Mouse (Mus musculus): ENCODE results near the gene 4931409K22Rik. TPM values are rescaled to one million over a fixed set of nuclear protein-coding genes. Genes with fewer than 3 reads are reported as not detected.

4931409K22Rik gene
- polyA plus RNA-seq (2016; fragmentation: Nextera tagmentation; extraction: Ambion mirVana) = 0.10 TPM in 1 of 2 replicates, not detected in the other

DNA sequence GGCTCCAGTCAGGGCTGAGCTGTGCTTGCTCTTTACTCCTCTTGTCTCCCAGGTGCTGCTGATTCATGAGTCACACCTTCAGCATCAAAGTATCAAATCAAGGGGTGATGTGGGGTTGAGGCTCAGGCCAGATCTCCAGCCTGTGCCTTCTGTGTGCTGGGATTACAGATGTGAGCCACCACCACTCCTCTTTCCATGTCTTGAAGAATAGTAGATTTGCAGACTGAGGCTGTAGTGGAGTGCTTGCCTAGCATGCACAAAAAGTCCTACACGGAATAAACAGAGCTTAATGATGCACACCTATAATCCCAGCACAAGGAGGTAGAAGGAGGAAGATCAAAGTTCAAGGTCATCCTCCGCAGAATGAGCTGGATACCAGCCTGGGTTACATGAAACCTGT, at the start of gene 4931409K22Rik:
4931409K22Rik (minus strand) TSS at position 101 of the 400 bp plus-strand sequence.
- Histone ChIP-seq H3K36me3 (no peaks in the 10 kb centered on the region), H3K9me3 (no peaks in the 10 kb centered on the region), H3K27me3 (no peaks in the 10 kb centered on the region; the same call in 1 of the 2 replicates), H3K4me1 (peaks cover 20% of the 10 kb centered on the region), H3K27ac (no peak within 1 kb of the TSS), H3K9ac (no peak within 1 kb of the TSS), H3K4me2 (replicated peaks) (no peak within 1 kb of the TSS), H3K4me3 (no peak within 1 kb of the TSS)
- ATAC-seq (ENCODE audit: insufficient number of reproducible peaks, insufficient read depth, low FRiP score, low TSS enrichment) = no peak
- 76% methylated on average over 2 of the region's 2 CpGs for WGBS

DNA sequence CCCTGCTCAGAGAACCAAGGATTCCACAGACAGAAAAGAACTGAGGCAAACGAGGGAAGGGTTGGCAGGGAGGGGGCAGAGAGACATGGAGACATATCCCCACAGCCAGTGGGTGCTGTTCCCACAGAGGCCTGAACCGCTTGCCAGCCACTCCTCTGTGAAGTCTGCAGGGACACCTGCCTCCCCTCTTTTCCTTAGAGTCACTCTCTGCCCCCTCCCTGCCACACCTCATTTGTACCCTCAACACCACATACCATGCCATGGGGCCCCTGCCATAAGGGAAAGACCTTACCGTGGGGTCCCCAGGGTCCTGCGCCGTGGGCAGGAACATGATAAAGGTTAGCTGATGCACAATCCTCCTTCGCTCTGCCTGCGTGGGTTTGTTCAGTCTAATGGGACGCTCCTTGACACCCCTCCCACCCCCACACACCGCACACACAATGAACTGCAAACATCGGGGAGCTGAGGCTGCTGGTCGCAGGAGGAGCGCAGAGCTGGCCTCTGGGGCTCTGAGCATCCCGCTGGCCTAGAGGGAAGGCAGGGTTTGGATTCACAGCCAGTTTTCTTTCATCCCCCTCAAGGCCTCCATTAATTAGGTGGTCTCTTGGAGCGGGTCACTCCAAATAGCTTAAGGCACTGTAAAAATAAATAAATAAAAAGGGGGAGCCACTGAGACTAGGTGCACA, 49.5 kb upstream of the 4931409K22Rik start:
- WGBS = 24% methylated on average over 14 of the region's 14 CpGs
- no peak for ATAC-seq (ENCODE audit: insufficient number of reproducible peaks, insufficient read depth, low FRiP score, low TSS enrichment)
- Histone ChIP-seq H3K4me2 (replicated peaks) (peak overlapping the region; percentile 73), H3K27ac (peak overlapping the region; percentile 100), H3K4me3 (peak overlapping the region; percentile 58; the same call in 1 of the 2 replicates), H3K9me3 (no peaks in the 10 kb centered on the region), H3K4me1 (peaks cover 35% of the 10 kb centered on the region), H3K9ac (peak overlapping the region; percentile 82), H3K36me3 (no peaks in the 10 kb centered on the region), H3K27me3 (no peaks in the 10 kb centered on the region)

DNA sequence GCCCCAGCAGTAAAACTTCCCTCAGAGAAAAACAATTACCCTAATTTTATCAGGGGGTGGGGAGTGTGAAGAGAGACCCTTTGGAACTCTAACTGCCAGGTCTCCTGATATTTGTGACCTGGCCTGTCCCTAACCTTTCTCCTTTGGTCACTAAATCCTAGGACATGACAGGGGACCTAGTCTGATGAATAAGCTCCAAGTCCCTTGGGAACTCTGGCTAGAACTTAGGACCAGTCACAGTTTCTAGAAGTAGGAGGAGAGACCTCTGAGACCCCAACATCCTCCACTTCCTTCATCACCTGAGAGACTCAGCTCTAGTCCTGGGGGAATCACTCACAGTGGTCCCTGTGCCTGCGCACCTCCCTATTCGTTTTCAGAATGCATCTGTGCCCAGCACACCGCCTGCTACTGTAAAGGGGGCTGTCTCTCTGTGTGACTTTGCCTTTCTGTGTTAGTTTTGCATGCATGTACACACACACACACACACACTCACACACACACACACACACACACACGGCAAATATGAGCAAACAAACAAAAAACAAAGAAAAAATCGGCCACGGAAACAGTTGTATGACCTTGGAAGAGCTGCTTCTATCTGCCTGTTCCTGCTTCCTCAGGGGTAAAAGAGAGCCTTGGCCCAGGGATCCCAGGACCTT, 48.8 kb upstream of the 4931409K22Rik start:
- Histone ChIP-seq H3K27ac (peak overlapping the region; percentile 100), H3K27me3 (no peaks in the 10 kb centered on the region), H3K4me3 (peak overlapping the region; percentile 58), H3K4me2 (replicated peaks) (peak overlapping the region; percentile 73), H3K4me1 (peaks cover 41% of the 10 kb centered on the region), H3K9ac (peak overlapping the region; percentile 82), H3K9me3 (no peaks in the 10 kb centered on the region), H3K36me3 (no peaks in the 10 kb centered on the region)
- no peak for ATAC-seq (ENCODE audit: insufficient number of reproducible peaks, insufficient read depth, low FRiP score, low TSS enrichment)
- WGBS = 5% methylated on average over 6 of the region's 6 CpGs

DNA sequence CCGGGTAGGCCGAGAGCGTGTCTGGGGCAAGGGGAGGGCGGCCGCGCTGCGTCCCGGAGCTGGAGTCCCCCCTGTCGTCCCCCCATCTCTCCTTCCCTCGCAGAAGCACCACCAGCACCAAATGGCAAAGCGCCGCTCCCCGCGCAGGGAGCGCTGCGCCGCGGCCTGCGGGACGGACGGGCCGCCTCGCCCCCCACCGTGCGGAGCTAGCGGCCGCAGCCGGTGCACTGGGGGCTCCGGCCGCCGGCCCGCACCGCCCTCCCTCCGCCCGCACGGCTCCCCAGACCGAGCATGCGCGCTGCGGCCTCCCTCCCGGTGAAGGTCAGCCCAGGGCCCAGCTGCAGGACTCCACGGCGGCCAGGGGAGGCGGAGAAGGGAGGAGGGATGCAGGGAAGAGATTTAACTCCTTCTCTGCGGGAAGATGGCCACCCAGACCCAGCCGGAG, 48.1 kb upstream of the 4931409K22Rik start:
- H3K4me2 ChIP-seq (replicated peaks) = peak overlapping the region; percentile 73
- H3K27me3 ChIP-seq = no peaks in the 10 kb centered on the region
- H3K4me3 ChIP-seq = peak overlapping the region; percentile 58
- peak overlapping the region; percentile 82 for H3K9ac ChIP-seq
- no peaks in the 10 kb centered on the region for H3K9me3 ChIP-seq
- WGBS = under 1% methylated on average over 45 of the region's 46 CpGs
- H3K27ac ChIP-seq = peak overlapping the region; percentile 100
- peaks cover 45% of the 10 kb centered on the region for H3K4me1 ChIP-seq
- ATAC-seq (ENCODE audit: insufficient number of reproducible peaks, insufficient read depth, low FRiP score, low TSS enrichment) = peak; percentile 54
- H3K36me3 ChIP-seq = no peaks in the 10 kb centered on the region

DNA sequence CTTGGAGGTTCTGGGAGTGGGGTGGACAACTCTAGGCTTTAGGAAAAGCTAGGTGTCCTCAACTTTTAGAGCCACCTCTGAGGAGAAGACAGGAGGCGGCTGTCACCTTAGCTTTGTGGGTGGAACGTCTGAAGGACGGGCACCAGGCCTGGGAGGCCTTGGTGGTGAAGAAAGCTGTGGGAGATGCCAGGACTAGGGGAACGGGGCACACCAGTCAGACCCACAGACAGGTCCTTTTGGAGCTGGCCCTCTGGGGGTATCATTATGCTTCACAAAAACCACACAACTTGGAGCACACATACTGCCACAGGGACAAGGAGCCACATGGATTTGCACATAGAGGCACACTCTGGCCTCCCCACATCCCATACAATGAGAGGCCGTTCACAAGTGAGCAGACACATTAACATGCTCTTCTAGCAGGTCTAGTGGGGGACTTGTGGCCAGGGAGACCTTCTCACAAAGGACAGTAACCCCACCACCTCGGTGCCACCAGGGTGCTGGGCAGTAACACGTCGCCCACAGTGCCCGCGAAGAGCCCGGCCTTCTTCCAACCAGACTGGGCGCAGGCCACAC, 47.6 kb upstream of the 4931409K22Rik start:
- H3K36me3 ChIP-seq = no peaks in the 10 kb centered on the region
- H3K9me3 ChIP-seq = no peaks in the 10 kb centered on the region
- peaks cover 50% of the 10 kb centered on the region for H3K4me1 ChIP-seq
- H3K27me3 ChIP-seq = no peaks in the 10 kb centered on the region
- peak overlapping the region; percentile 100 for H3K27ac ChIP-seq
- H3K4me2 ChIP-seq (replicated peaks) = peak overlapping the region; percentile 73
- peak; percentile 1; the same call in 1 of the 2 replicates for ATAC-seq (ENCODE audit: insufficient number of reproducible peaks, insufficient read depth, low FRiP score, low TSS enrichment)
- H3K9ac ChIP-seq = peak overlapping the region; percentile 82
- H3K4me3 ChIP-seq = peak overlapping the region; percentile 58
- 19% methylated on average over 12 of the region's 12 CpGs for WGBS

DNA sequence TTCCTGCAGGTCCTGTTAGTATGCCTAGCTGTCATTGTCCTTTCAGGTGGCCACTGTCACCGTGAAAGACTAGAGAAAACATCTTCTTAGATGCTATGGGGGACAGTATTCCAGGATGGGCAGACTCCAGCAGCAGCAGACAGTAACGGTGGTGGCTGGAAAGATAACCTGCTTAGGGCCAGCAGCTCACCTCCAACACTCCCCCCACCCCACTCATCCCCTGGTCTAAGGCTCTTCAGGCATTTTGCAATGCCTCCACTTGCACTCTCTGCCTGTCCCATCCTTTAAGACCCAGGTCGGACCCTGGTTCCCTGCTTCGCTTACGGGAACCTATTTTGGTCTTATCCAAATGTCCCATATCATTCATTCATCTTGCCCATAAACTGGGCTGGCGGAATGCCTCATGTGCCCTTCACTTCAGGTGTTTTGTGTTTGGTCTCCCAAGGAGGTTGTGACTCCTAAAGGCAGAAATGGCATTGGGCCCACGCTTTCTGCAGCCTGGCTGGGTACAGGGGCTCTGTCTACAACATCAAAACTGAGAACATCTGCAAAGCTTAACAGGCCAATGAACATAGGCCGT, 46.9 kb upstream of the 4931409K22Rik start:
- no peaks in the 10 kb centered on the region for H3K27me3 ChIP-seq
- H3K4me3 ChIP-seq = no peak overlapping the region
- no peaks in the 10 kb centered on the region for H3K36me3 ChIP-seq
- no peaks in the 10 kb centered on the region for H3K9me3 ChIP-seq
- WGBS = 52% methylated on average over 8 of the region's 8 CpGs
- H3K9ac ChIP-seq = no peak overlapping the region
- ATAC-seq (ENCODE audit: insufficient number of reproducible peaks, insufficient read depth, low FRiP score, low TSS enrichment) = no peak
- peaks cover 57% of the 10 kb centered on the region for H3K4me1 ChIP-seq
- H3K27ac ChIP-seq = peak overlapping the region; percentile 100
- H3K4me2 ChIP-seq (replicated peaks) = peak overlapping the region; percentile 73

DNA sequence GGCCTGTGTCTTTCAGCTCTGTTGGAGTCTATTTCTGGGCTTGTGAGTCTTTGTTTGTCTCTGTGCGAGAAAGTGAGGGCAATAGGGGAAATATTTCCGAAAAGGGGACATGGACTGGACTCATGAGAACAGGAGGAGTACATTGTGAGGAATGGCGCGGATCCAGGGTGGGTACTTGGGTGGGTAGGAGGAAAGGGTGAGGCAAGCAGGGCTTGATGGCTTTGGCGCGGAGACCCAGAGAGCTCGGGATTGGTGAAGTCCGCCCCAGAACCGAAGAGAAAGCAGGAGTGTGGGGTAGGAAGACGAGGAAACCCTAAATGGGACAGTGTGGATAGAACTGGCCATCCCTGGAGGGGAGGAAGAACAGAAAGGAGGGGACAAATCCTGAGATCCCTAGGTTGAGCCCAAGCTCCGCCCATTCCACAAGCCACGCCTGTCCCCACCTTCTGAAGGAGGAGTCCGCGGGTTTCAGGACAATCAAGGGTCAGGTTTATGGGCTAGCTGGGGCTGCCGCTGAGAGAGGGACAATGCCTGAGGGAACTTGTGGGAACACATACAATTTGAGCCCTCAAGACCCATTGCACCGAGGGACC, 46.2 kb upstream of the 4931409K22Rik start:
- H3K4me2 ChIP-seq (replicated peaks) = peak overlapping the region; percentile 73
- under 1% methylated on average over 16 of the region's 16 CpGs for WGBS
- H3K27ac ChIP-seq = peak overlapping the region; percentile 100
- peaks cover 64% of the 10 kb centered on the region for H3K4me1 ChIP-seq
- ATAC-seq (ENCODE audit: insufficient number of reproducible peaks, insufficient read depth, low FRiP score, low TSS enrichment) = peak; percentile 25; the same call in 1 of the 2 replicates
- no peaks in the 10 kb centered on the region for H3K36me3 ChIP-seq
- peak overlapping the region; percentile 70 for H3K4me3 ChIP-seq
- peak overlapping the region; percentile 90 for H3K9ac ChIP-seq
- no peaks in the 10 kb centered on the region for H3K9me3 ChIP-seq
- H3K27me3 ChIP-seq = no peaks in the 10 kb centered on the region

DNA sequence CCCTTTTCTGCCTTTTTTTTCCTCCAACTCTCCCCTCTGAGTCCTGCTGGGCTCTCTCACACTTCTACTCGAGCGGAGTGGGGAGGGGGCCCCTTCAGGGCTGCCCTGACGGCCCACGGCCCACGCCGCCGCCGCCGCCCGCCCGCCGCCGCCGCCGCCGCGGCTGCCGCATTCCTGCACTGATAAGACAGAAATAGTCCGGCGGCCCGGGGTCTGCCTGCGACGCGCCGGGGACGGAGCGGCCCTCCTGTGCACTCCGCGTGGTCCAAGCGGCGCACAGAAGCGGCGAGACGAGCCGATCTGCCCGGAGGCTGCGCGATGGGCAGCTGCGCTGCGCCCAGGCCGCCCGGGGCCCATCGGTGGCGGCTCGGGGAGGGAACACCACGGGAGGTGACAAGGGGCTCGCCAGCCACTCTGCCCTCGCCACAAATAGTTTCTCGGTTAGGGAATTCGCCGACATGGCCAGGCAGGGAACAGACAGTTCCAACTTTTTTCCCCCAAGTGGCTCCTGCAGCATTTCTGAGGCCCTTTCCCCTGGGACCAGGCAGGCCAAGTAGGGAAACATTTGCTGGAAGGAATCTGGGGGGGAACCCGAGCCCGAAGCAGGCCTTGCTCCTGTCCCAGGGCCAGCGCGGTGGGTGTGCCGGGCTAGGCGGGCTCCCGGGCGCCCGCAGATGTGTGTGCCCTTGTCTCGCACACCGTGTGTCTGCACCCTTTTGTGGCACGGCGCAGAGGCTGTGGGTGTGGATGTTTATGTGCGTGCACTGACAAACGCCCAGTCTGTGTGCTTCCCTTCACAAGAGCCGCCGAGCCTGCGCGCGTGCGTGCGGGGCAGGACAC, 45.5 kb upstream of the 4931409K22Rik start:
- Histone ChIP-seq H3K27ac (peak overlapping the region; percentile 100), H3K9me3 (no peaks in the 10 kb centered on the region)

DNA sequence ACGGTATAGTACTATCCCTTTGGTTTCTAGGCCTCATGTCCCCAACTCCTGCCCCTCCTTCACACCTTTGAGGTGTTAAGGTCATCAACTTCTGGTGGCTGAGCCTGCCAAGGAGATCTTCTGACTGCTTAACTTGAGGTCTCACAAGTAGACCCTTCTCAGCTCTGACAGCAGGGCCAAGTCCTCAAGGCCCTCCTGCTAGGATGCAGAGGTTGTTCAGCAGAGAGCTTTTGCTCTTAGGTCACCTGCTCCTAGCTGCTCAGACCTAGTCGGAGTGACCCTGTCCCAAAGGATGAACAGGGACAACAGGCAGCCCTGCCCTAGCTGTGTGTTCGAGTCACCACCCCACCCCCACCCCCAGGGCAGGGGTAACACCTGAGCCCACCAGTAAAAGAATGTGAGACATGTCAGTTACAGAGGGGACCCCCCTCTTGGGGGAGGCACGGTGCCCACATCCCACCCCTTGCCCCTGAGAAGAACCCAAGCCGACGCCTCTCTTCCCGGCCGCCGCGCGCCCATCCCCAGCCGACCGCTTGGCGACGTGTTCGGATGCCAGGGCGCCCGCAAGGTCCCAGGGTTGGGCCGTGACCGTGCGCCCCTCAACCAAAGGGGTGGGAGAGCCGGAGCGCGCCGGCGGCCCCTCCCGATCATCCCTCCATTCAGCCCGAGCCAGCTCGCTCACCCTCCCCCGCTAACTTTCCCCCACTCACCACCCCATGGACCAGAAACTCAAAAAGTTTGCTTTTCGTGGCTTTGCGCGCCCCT, 44.6 kb upstream of the 4931409K22Rik start:
- H3K4me1 ChIP-seq = peaks cover 68% of the 10 kb centered on the region
- H3K27me3 ChIP-seq = no peaks in the 10 kb centered on the region
- H3K4me2 ChIP-seq (replicated peaks) = peak overlapping the region; percentile 73
- H3K27ac ChIP-seq = peak overlapping the region; percentile 100
- peak overlapping the region; percentile 70 for H3K4me3 ChIP-seq
- ATAC-seq (ENCODE audit: insufficient number of reproducible peaks, insufficient read depth, low FRiP score, low TSS enrichment) = no peak
- WGBS = under 1% methylated on average over 33 of the region's 33 CpGs
- no peaks in the 10 kb centered on the region for H3K9me3 ChIP-seq
- peak overlapping the region; percentile 90 for H3K9ac ChIP-seq
- no peaks in the 10 kb centered on the region for H3K36me3 ChIP-seq

More for the DNA sequence above, 45.5 kb upstream of the 4931409K22Rik start:
- H3K27me3 ChIP-seq = no peaks in the 10 kb centered on the region
- under 1% methylated on average over 70 of the region's 73 CpGs for WGBS
- H3K4me3 ChIP-seq = peak overlapping the region; percentile 70
- peaks cover 67% of the 10 kb centered on the region for H3K4me1 ChIP-seq
- ATAC-seq (ENCODE audit: insufficient number of reproducible peaks, insufficient read depth, low FRiP score, low TSS enrichment) = 0 out of 2 replicates have a peak, but pooled peaks have one; percentile 2
- peak overlapping the region; percentile 73 for H3K4me2 ChIP-seq (replicated peaks)
- H3K36me3 ChIP-seq = no peaks in the 10 kb centered on the region
- H3K9ac ChIP-seq = peak overlapping the region; percentile 90

DNA sequence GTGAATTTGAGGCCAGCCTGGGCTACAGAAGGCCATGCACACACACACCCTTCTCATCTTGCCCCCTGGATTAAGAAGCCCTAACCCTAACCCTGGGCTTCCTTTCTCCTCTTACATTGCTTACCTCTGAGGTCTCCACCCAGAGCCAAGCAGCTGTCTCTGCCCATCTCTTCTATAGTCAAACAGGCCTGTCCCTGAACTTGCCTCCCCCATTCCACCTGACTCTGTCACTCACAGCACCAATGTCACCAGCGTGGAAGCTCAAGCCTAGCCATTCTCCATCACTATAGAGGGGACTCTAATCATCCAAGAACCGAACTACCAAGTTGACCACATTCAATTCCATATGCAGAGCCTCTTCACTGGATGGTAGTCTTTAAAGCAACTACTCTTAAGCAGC, 43.6 kb upstream of the 4931409K22Rik start:
- no peaks in the 10 kb centered on the region for H3K9me3 ChIP-seq
- WGBS = 54% methylated on average over 2 of the region's 2 CpGs
- H3K36me3 ChIP-seq = peaks cover 7% of the 10 kb centered on the region
- H3K4me1 ChIP-seq = peaks cover 59% of the 10 kb centered on the region
- peak overlapping the region; percentile 100; the same call in 1 of the 2 replicates for H3K27ac ChIP-seq
- H3K4me3 ChIP-seq = peak overlapping the region; percentile 70
- 0 out of 2 replicates have a peak overlapping the region, but pooled peaks have one; percentile 90 for H3K9ac ChIP-seq
- H3K27me3 ChIP-seq = no peaks in the 10 kb centered on the region
- no peak for ATAC-seq (ENCODE audit: insufficient number of reproducible peaks, insufficient read depth, low FRiP score, low TSS enrichment)
- H3K4me2 ChIP-seq (replicated peaks) = peak overlapping the region; percentile 73
